Mouse (Mus musculus): ENCODE data around the gene Zfp790. TPM values are rescaled to one million over a fixed set of nuclear protein-coding genes. Genes with fewer than 3 reads are reported as not detected.

The Zfp790 gene
- polyA plus RNA-seq (2012; rRNA removed), result 3.0 and 4.6 TPM in 2 replicates

DNA sequence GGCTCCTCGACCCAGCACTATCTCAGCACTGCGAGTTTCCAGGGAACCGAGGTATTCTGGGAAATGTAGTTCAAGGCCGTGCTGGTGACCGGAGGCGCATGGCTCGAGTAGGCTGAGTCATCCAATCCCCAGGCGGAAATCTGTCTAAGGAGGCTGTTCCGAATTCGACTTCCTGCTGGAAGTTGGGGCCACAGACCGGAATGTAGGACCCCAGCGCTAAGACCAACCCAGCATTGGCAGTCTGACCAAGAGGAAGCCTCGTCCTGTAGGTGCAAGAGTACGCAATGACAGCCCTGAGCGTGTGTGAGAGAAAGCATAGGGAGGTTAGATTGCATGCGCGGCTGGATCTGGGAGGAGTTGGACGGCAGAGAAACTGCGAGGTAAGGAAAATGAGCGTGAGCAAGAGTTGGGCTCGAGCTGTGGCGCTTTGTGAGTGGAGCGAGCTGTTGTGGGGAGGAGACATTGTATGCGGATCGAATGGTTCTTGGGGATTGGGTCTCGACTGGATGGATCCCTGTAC lies at the start of gene Zfp790:
TSS of gene Zfp790 (plus strand) at position 205 of the 520 bp plus-strand sequence.
- DNase-seq (ENCODE audit: low read depth), result peak; percentile 77

DNA sequence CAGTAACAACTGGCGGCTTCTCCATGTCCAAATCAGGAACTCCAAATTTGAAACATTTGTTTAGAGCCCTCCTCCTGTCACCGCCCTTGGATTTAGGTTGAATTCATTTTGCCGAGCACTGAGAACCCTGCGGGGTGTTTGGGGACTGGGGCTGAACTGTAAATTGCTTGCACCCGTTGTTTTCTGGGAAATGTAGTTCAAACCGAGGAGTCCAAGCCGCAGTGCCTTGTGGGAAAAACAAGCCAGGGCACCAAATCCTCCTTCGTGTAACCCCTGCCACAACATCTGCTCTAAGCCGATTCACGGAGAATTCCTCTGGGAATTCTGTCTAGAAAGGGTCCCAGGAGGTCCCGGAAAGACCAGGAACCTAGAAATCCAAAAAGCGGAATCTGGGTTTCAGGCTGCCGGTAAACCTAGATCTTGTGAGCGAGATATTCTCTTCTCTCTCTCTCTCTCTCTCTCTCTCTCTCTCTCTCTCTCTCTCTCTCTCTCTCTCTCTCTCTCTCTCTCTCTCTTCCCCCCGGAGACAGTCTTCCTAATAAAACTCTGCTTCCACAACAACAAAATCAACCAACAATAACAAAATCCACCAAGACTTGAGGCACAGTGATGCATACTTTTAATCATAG lies 48.7 kb upstream of the Zfp790 start:
- peak; percentile 62 for DNase-seq (ENCODE audit: low read depth)

DNA sequence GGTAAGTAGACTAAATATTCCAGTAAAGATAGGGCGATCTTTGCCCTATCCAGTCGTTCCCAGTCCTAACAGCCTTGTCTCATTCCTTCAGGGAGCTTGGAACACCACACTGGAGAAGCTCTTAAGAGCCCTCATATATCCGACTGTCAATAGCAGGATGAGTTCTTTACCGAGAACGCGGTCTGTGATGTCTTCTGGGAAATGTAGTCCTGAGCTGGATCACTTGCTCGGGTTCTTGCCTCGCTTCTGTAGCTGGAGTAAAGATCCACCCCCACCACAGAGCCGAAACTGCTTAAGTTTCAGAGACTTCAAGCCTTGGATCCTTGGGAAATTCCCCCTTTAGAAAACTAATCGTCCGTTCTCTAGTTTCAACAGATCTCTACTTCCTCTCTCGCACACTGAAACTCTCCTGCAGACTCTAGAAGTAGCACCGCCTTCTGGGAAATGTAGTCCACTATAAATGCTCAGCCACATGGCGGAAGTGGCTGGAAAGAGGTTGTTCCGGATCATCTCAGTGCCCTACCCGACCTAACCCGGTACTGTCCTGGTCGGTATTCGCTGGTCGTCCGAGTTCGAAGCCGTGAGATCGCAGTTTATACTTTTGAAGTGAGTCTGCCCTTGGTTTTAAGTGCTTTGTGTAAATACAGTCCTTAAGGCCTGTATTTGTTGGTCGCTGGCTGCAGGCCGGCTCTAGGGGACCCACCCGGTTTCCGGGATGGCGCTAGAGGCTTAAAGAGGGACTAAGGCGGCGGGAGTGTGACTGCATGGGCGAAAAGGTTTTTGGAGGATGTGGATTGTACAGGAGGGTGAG lies 47.6 kb upstream of the Zfp790 start, which contains the start of gene Zfp84:
TSS of gene Zfp84 (plus strand) at position 463 of the 811 bp plus-strand sequence.
- peak; percentile 92 for DNase-seq (ENCODE audit: low read depth)

DNA sequence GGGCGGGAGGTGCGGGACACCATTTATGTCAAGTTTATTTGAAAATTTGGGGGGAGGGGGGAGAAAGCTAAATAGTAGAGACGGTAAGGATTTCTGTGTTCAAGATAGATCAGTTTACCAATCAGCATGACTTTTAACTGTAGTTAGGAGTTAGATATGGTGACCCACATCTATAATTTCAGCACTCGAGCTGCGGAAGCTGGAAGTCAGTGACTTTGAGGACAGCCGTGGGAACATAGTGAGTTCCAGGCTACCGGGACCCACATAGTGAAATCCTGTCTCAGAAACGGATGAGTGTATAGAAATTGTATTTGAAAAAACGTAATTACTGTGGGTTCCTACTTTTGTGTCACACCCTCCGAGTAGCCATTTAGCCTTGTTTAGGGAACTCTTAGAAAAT lies 46.9 kb upstream of the Zfp790 start:
- no peak for DNase-seq (ENCODE audit: low read depth)

DNA sequence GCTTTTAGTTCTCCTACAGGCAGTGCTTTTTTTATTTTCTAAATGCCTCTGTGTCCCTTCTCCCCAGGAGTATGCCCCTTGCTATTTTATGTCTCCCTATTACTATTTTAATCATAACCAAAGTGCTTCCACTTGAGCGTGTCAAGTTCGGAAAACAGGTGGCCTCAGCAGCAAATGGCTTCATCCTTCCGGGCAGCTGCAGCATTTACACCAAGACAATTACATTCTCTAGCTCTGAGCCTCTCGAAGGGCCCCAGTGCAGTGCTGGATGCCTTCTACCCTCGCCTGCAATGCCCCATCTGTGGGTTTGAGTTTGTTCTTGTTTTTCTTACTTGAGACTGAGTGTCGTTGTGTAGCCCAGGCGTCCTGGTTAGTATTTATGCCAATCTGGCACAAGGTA lies 42.4 kb upstream of the Zfp790 start:
- no peak for DNase-seq (ENCODE audit: low read depth)

DNA sequence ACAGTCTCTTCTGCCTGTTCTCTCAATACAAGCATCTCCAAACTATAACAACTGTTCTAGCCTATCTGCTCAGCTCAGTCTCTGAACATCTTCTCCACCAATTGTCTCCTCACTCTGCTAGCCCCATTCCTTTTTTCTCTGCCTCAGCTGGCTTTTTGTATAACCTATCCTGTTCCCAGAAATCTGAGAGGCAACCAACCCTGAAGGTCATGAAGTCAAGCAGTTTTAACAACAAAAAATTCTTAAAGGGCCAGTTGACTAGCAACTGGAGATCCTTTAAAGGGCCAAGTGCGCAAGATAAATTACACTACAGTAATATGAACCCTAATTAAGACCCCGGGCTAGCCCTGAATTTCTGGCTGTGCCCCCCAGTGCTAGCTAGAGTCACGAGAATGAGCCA lies 41.5 kb upstream of the Zfp790 start:
- DNase-seq (ENCODE audit: low read depth), result no peak

DNA sequence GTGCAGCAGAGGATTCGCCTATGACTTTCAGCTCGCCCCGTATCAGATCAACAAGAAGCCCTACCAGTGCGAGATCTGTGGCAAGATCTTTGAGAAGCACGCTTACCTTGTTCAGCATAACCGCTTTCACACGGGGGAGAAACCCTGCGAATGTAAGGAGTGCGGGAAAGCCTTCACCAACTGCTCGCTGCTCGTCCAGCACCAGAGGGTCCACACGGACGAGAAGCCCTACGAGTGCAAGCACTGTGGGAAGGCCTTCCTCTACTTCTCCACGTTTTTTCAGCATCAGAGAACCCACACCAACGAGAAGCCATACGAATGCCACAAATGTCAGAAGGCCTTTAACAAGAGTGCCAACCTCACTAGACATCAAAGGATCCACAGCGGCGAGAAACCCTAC lies 39.3 kb upstream of the Zfp790 start:
- DNase-seq (ENCODE audit: low read depth), result no peak

DNA sequence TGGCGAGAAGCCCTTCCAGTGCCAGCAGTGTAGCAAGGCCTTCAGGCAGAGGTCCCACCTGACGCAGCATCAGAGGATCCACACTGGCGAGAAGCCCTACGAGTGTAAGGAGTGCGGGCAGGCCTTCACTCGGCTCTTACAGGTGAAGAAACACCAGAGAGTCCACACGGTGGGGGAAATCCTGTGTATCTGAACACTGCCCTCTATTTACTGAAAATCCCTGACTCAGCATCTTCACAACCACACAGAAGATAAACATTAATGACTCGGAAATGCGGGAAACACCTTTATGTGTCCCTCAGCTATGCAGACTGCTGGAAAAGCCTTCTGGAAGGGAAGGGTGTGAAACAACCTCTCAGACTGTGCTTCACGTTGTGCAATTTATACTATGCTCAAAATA lies 38.5 kb upstream of the Zfp790 start:
- DNase-seq (ENCODE audit: low read depth), result no peak

DNA sequence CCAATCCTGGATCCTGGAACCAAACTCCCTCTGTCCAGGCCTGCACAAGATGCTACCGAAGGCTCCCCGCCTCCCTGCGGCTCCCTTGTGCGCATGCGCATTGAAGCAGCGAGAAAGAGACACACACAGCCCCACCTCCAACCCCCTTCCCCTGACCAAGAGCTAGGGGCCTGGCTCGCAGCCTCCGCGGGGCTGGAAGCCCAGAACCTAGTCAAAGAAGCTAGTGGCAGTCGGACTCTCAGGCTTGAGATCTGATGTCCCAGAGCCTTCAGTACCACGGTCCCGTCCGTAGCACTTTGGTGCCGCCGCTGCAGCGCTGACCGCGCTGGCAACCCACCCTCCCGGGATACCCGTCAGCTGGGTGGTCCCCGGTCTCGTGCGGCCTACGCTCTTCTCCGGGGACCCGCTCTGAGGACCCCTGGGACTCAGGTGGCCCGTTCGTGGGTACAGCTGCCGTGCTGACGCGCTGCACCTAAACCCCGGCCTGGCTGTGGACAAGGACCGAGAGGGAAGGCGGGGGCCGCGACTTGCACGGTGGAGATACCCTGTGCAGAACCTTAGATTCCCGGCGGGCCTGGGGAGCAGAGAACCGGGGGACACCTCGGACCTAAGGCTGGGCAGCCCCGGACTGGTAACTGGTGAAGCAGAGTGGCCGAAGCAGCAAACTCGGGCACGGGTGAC lies 31.9 kb upstream of the Zfp790 start, which contains the start of gene Zfp30:
TSS of gene Zfp30 (plus strand) at position 128 of the 681 bp plus-strand sequence.
- DNase-seq (ENCODE audit: low read depth), result no peak

DNA sequence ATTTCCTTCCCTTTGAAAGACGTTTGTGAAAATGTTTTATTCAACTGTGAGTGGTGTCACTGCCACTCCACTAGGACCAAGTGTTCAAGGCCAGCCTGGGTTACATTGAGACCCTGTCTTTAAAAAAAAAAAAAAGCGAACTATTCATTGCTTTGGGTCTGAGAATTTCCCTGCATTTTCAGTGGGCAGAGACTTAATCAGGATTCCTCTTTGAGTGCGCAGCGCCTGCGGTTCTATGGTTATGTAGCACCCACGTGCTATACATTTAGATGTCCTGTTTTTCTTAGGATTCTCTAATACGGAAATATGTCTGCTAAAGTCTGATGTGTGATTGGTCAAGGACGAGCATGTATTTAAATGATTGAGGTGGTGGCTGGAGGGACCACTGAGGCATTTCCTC lies 30.9 kb upstream of the Zfp790 start:
- DNase-seq (ENCODE audit: low read depth), result no peak

DNA sequence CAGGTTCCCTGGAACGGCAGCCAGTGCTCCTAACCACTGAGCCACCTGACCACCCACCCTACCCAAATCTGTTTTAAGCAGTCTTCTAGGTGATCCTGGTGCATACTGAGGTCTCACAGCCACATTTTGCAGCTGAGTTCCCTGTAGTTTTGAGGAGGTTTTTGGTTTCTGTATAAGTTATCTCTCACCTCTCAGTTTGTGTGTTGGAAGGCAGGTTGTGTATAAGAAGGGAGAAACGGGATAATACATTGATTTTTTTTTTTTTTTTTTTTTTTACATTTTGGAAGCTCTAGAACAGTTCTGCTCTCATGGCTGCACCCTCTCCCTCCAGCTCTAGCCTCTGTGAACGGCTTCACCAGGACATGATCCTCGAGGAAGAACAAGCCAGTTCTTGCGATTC lies 30.0 kb upstream of the Zfp790 start:
- no peak for DNase-seq (ENCODE audit: low read depth)

DNA sequence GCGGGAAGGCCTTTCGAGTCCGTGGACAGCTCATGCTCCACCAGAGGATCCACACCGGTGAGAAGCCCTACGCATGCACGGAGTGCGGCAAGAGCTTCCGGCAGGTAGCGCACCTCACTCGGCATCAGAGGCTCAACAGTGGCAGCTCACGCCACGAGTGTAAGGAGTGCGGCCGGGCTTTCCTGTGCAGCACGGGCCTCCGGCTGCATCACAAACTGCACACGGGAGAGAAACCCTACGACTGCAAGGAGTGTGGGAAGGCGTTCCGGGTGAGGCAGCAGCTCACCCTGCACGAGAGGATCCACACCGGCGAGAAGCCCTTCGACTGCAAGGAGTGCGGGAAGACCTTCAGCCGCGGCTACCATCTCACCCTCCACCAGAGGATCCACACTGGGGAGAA lies 23.0 kb upstream of the Zfp790 start:
- DNase-seq (ENCODE audit: low read depth), result no peak

DNA sequence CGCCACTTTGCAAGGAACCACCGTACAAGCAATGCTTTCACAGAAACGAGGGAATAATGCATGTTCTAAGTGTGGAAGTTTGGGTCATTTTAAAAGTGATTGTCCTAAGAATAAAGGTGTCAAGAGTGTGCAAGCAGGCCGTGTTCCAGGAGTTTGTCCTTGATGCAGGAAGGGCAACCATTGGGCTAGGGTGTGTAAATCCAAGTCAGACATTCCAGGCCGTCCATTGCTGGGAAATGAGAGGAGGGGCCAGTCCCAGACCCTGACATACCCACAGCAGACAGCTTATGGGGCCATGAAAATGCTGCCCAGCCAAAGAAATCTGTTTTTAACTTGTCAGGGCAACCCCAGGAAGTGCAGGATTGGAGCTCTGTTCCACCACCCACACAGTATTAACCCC lies 8.9 kb upstream of the Zfp790 start:
- no peak for DNase-seq (ENCODE audit: low read depth)

DNA sequence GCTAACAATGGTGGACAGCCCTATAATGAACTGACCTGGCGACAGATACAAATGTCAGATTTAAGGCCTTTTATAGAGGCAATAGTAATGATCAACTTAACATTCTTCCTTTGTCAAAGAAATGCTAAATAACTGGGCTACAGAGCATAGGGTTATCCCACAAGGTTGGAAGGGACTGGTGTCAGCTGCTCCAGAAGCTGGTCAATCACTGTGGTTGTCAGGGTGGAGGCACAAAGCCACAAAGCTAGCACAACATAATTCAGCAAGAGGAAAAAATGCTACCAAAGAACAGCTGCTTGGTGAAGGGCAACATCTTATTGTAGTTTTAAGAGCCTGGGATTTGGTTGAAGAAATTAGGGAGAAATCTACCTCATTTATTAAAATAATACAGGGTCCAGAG lies 3.7 kb upstream of the Zfp790 start:
- DNase-seq (ENCODE audit: low read depth), result no peak

DNA sequence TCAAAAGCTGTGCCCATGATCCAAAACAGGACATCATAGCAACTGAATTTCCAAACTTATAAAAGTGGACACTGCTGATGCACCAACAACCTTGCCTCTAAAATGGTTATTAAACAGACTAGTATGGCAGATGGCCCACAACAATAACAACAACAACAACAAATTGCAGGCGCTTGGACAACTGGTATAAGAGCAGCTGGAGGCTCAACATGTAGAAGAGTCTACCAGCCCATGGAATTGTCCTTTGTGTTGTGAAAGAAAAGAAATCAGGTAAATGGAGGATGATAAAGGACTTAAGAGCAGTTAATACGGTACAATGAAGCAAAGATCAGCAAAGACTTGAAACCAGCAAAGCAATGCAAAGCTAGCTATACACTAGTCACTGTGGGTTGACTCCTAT lies 1.5 kb upstream of the Zfp790 start:
- DNase-seq (ENCODE audit: low read depth), result no peak

DNA sequence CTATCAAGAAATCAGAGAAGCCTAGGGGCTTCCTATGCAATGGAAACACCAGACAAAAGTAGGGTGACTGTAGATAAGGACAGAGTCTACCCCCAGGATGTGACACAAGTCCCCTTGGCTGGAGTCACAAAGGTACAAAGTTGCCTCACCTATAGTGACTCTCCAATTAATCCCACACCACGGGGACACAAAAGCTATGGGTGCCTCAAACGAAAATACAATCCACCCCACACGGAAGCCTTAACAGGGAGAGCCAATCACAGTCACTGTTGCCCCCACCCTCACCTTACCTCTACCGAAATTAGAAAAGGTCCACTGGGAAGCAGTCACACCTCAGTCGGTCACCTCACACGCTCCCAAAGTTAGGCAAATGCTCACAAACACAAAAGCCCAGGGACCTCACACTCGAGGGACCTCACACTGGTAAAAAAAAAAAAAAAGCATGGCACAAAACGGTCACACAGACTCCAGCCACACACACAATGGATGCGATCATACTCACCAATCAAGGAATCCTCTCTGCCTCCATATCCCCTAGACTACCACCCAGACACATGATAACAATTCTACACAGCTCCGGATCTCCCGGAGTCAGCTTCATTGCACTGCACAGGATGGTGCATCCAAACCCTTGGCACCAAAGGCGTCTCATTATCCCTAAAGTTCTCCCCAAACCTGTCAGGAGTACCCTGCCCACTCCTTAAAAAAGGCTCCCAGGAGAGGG lies 691 bp upstream of the Zfp790 start:
- no peak for DNase-seq (ENCODE audit: low read depth)

DNA sequence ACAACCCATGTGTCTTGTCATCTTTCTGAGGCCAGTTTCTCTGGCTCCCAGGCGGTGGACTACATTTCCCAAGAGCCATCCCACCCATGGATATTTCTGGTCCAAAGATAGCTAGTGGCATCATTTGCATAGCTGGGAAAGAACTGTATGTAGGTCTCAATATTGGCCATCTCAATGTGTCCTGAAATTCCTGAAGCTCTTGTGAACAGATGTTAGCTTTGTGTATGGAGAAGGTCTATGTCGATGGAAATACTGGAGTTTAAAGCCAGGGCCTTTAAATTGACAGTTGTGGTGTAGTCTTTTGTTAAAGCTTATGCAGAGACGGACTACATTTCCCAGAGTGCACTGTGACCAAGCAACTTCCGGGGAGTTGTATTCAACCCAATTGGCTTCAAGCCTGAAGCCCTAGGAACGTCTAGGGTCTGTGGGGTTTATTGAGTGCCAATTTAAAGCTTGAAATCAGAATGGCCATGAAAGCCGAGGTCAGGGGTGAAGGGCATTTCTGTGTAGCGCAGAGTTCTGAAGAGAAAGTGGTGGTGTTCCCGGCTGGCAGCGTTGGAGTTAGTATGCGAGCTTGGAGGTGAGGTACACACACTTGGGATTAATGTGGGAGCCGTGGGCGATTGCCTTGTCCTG lies 2.8 kb downstream of the Zfp790 start:
- DNase-seq (ENCODE audit: low read depth), result peak; percentile 68

DNA sequence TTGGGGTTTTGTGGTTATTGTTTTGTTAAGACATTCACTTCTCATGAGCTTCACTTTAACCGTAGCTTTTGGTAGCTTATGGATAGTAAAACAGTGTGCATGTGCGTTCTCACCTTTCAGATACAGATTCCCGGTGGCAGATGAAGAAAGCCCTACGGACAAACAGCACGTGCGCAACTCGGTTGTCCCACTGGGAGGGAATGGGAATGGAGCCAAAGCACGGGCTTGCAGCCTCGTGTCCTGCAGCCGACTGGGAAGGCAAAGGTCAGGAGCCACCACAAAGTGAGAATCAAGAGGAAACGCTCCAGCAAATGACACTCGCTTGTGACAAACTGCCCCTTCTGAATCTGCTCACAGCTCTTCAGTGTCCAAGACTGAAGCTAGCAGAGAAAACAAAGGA lies 12.1 kb downstream of the Zfp790 start:
- no peak for DNase-seq (ENCODE audit: low read depth)

DNA sequence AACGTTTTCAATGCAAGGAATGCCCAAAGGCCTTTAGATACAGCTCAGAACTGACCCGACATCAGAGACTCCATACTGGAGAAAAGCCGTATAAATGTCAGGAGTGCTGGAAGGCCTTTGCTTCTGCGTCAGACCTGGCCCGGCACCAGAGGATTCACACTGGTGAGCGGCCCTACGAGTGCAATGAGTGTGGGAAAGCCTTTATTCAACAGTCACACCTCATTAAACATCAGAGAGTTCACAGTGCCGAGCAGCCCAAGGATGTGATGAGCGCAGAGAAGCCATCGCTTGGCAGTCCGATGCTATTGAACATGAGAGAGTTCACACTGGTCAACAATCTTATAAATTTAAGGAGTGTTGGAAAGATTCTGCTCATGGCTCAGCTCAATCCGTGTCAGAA lies 13.9 kb downstream of the Zfp790 start:
- no peak for DNase-seq (ENCODE audit: low read depth)

DNA sequence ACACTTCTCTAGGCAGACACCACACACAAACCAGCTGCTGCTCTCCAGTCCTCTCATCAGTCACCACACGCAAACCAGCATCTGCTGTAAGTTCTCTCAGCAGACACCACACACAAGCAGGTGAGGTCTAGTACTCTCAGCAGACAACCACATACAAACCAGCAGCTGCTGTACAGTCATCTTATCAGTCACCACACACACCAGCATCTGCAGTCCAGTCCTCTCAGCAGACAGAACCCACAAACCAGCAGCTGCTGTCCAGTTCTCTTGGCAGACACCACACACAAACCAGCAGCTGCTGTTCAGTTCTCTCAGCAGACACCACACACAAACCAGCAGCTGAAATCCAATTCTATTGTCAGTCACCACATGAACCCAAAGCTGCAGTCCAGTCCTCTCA lies 20.9 kb downstream of the Zfp790 start:
- no peak for DNase-seq (ENCODE audit: low read depth)

DNA sequence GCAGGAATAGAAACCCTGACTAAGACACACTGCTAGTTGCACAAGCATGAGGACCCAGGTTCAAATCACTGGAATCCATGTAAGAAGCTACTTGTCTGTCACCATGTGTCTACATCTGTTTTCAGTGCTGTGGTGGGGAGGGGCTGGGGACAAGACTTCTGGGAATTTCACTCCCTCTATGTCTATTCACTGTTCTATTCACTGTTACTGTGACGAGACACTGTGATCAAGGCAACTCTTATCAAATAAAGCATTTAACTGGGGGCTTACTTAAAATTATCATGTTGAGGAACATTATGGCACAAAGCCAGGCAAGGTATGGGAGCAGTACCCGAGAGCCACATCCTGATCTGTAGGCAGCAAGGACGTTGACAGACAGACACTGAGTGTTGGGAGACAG lies 23.3 kb downstream of the Zfp790 start:
- DNase-seq (ENCODE audit: low read depth), result no peak
